Mouse (Mus musculus): ENCODE data around the gene Tnrc6b. TPM values are rescaled to one million over a fixed set of nuclear protein-coding genes. Genes with fewer than 3 reads are reported as not detected.

The Tnrc6b gene
- polyA plus RNA-seq, 1 experiment from 2014 or later, result 9.6 TPM

- ATAC-seq, result no peak
- Histone ChIP-seq H3K4me2 (ENCODE audit: low read depth, low read length) (no peak overlapping the region), H3K27me3 (ENCODE audit: insufficient read depth, low read length) (no peaks in the 10 kb centered on the region), H3K9me3 (ENCODE audit: low read length) (no peaks in the 10 kb centered on the region), H3K36me3 (replicated peaks; ENCODE audit: insufficient read depth, low read length) (0 out of 2 replicates have a peak, but pooled peaks cover 3% of the 10 kb centered on the region), H3K4me1 (ENCODE audit: insufficient read depth) (peaks cover 17% of the 10 kb centered on the region), H3K4me3 (ENCODE audit: low read depth, low read length) (no peak overlapping the region), H3K27ac (ENCODE audit: low read depth) (no peak overlapping the region), H3K9ac (replicated peaks) (no peak overlapping the region)
- no peak for TF ChIP-seq CTCF (IDR thresholded peaks at IDR 0.05; ENCODE audit: low read depth)
- no peak for TF ChIP-seq EP300 (IDR thresholded peaks at IDR 0.05; ENCODE audit: low read depth)
- WGBS (ENCODE audit: insufficient replicate concordance), result 82% methylated on average over 8 of the region's 8 CpGs
- DNase-seq, result no peak
These were observed 5.6 kb downstream of the Tnrc6b start for GRCm38 (mm10) chr15:80716631-80717135.

- Histone ChIP-seq H3K9me3 (ENCODE audit: low read length) (no peaks in the 10 kb centered on the region), H3K4me1 (ENCODE audit: insufficient read depth) (peaks cover 18% of the 10 kb centered on the region), H3K9ac (replicated peaks) (no peak overlapping the region), H3K36me3 (replicated peaks; ENCODE audit: insufficient read depth, low read length) (0 out of 2 replicates have a peak, but pooled peaks cover 3% of the 10 kb centered on the region), H3K27ac (ENCODE audit: low read depth) (no peak overlapping the region), H3K4me2 (ENCODE audit: low read depth, low read length) (no peak overlapping the region), H3K4me3 (ENCODE audit: low read depth, low read length) (no peak overlapping the region), H3K27me3 (ENCODE audit: insufficient read depth, low read length) (no peaks in the 10 kb centered on the region)
- no peak for DNase-seq
- no peak for ATAC-seq
- TF ChIP-seq EP300 (IDR thresholded peaks at IDR 0.05; ENCODE audit: low read depth), result no peak
- no peak for TF ChIP-seq CTCF (IDR thresholded peaks at IDR 0.05; ENCODE audit: low read depth)
- 76% methylated on average over 1 of the region's 1 CpGs for WGBS (ENCODE audit: insufficient replicate concordance)
These were observed 6.3 kb downstream of the Tnrc6b start for GRCm38 (mm10) chr15:80717431-80717830.

GRCm38 (mm10) chr15:80720249-80720648 lies 9.1 kb downstream of the Tnrc6b start:
- no peak overlapping the region for H3K4me3 ChIP-seq (ENCODE audit: low read depth, low read length)
- no peak overlapping the region for H3K27ac ChIP-seq (ENCODE audit: low read depth)
- TF ChIP-seq CTCF (IDR thresholded peaks at IDR 0.05; ENCODE audit: low read depth) (no peak), EP300 (IDR thresholded peaks at IDR 0.05; ENCODE audit: low read depth) (no peak)
- peaks cover 15% of the 10 kb centered on the region for H3K4me1 ChIP-seq (ENCODE audit: insufficient read depth)
- WGBS (ENCODE audit: insufficient replicate concordance), result 66% methylated on average over 5 of the region's 5 CpGs
- no peaks in the 10 kb centered on the region for H3K27me3 ChIP-seq (ENCODE audit: insufficient read depth, low read length)
- H3K9me3 ChIP-seq (ENCODE audit: low read length), result no peaks in the 10 kb centered on the region
- ATAC-seq (peak; percentile 57), DNase-seq (no peak)
- no peak overlapping the region for H3K9ac ChIP-seq (replicated peaks)
- H3K4me2 ChIP-seq (ENCODE audit: low read depth, low read length), result no peak overlapping the region
- no peaks in the 10 kb centered on the region for H3K36me3 ChIP-seq (replicated peaks; ENCODE audit: insufficient read depth, low read length)

- TF ChIP-seq CTCF (IDR thresholded peaks at IDR 0.05; ENCODE audit: low read depth), result no peak
- no peak for TF ChIP-seq EP300 (IDR thresholded peaks at IDR 0.05; ENCODE audit: low read depth)
- no peak overlapping the region for H3K27ac ChIP-seq (ENCODE audit: low read depth)
- no peak overlapping the region for H3K4me2 ChIP-seq (ENCODE audit: low read depth, low read length)
- H3K27me3 ChIP-seq (ENCODE audit: insufficient read depth, low read length), result no peaks in the 10 kb centered on the region
- no peak overlapping the region for H3K4me3 ChIP-seq (ENCODE audit: low read depth, low read length)
- H3K36me3 ChIP-seq (replicated peaks; ENCODE audit: insufficient read depth, low read length), result no peaks in the 10 kb centered on the region
- H3K4me1 ChIP-seq (ENCODE audit: insufficient read depth), result peaks cover 15% of the 10 kb centered on the region
- ATAC-seq (no peak), DNase-seq (no peak)
- WGBS (ENCODE audit: insufficient replicate concordance), result 64% methylated on average over 6 of the region's 6 CpGs
- H3K9me3 ChIP-seq (ENCODE audit: low read length), result no peaks in the 10 kb centered on the region
- H3K9ac ChIP-seq (replicated peaks), result no peak overlapping the region
These were observed 10.7 kb downstream of the Tnrc6b start for GRCm38 (mm10) chr15:80721861-80722260.

GRCm38 (mm10) chr15:80722366-80722765 lies 11.3 kb downstream of the Tnrc6b start:
- no peak for TF ChIP-seq CTCF (IDR thresholded peaks at IDR 0.05; ENCODE audit: low read depth)
- TF ChIP-seq EP300 (IDR thresholded peaks at IDR 0.05; ENCODE audit: low read depth), result no peak
- Histone ChIP-seq H3K9ac (replicated peaks) (no peak overlapping the region), H3K4me2 (ENCODE audit: low read depth, low read length) (no peak overlapping the region), H3K36me3 (replicated peaks; ENCODE audit: insufficient read depth, low read length) (no peaks in the 10 kb centered on the region), H3K4me3 (ENCODE audit: low read depth, low read length) (no peak overlapping the region), H3K27me3 (ENCODE audit: insufficient read depth, low read length) (no peaks in the 10 kb centered on the region), H3K4me1 (ENCODE audit: insufficient read depth) (peaks cover 15% of the 10 kb centered on the region), H3K9me3 (ENCODE audit: low read length) (no peaks in the 10 kb centered on the region), H3K27ac (ENCODE audit: low read depth) (no peak overlapping the region)
- WGBS (ENCODE audit: insufficient replicate concordance), result 59% methylated on average over 3 of the region's 3 CpGs
- no peak for ATAC-seq
- no peak for DNase-seq

- Histone ChIP-seq H3K36me3 (replicated peaks; ENCODE audit: insufficient read depth, low read length) (no peaks in the 10 kb centered on the region), H3K9me3 (ENCODE audit: low read length) (no peaks in the 10 kb centered on the region), H3K4me3 (ENCODE audit: low read depth, low read length) (no peak overlapping the region), H3K4me1 (ENCODE audit: insufficient read depth) (no peaks in the 10 kb centered on the region), H3K27ac (ENCODE audit: low read depth) (no peak overlapping the region), H3K27me3 (ENCODE audit: insufficient read depth, low read length) (no peaks in the 10 kb centered on the region), H3K4me2 (ENCODE audit: low read depth, low read length) (no peak overlapping the region), H3K9ac (replicated peaks) (no peak overlapping the region)
- ATAC-seq (no peak), DNase-seq (no peak)
- WGBS (ENCODE audit: insufficient replicate concordance), result 61% methylated on average over 2 of the region's 2 CpGs
- TF ChIP-seq EP300 (IDR thresholded peaks at IDR 0.05; ENCODE audit: low read depth) (no peak), CTCF (IDR thresholded peaks at IDR 0.05; ENCODE audit: low read depth) (no peak)
These were observed 18.4 kb downstream of the Tnrc6b start for GRCm38 (mm10) chr15:80729477-80729876.

GRCm38 (mm10) chr15:80731043-80731442 lies 19.9 kb downstream of the Tnrc6b start:
- H3K9ac ChIP-seq (replicated peaks), result no peak overlapping the region
- H3K36me3 ChIP-seq (replicated peaks; ENCODE audit: insufficient read depth, low read length), result no peaks in the 10 kb centered on the region
- H3K4me1 ChIP-seq (ENCODE audit: insufficient read depth), result no peaks in the 10 kb centered on the region
- WGBS (ENCODE audit: insufficient replicate concordance), result 88% methylated on average over 1 of the region's 1 CpGs
- no peak overlapping the region for H3K4me2 ChIP-seq (ENCODE audit: low read depth, low read length)
- no peak overlapping the region for H3K27ac ChIP-seq (ENCODE audit: low read depth)
- ATAC-seq (no peak), DNase-seq (no peak)
- no peaks in the 10 kb centered on the region for H3K27me3 ChIP-seq (ENCODE audit: insufficient read depth, low read length)
- no peaks in the 10 kb centered on the region for H3K9me3 ChIP-seq (ENCODE audit: low read length)
- TF ChIP-seq CTCF (IDR thresholded peaks at IDR 0.05; ENCODE audit: low read depth), result no peak
- no peak for TF ChIP-seq EP300 (IDR thresholded peaks at IDR 0.05; ENCODE audit: low read depth)
- H3K4me3 ChIP-seq (ENCODE audit: low read depth, low read length), result no peak overlapping the region
